Mouse (Mus musculus): ENCODE measurements around the gene Txndc5. TPM values are rescaled to one million over a fixed set of nuclear protein-coding genes. Genes with fewer than 3 reads are reported as not detected.
A peak's percentile ranks its signal among the peaks of the same experiment; 100 is the strongest.

The Txndc5 gene
- polyA plus RNA-seq (2016; fragmentation: Nextera tagmentation; extraction: Ambion mirVana), result 102 and 104 TPM in 2 replicates

GRCm38 (mm10) chr13:38528687-38529294 lies at the start of gene Txndc5:
Txndc5 (minus strand) TSS chr13:38528824.
- H3K4me2 ChIP-seq, result peak within 1 kb of the TSS; percentile 100
- 47% methylated on average over 9 of the region's 9 CpGs for WGBS (ENCODE audit: insufficient replicate concordance)
- H3K9me3 ChIP-seq (replicated peaks), result no peaks in the 10 kb centered on the region
- peak within 1 kb of the TSS; percentile 88 for H3K9ac ChIP-seq
- H3K36me3 ChIP-seq, result no peaks in the 10 kb centered on the region
- H3K4me1 ChIP-seq, result peaks cover 43% of the 10 kb centered on the region
- H3K4me3 ChIP-seq, result peak within 1 kb of the TSS; percentile 84
- no peak for ATAC-seq
- peak within 1 kb of the TSS; percentile 84 for H3K27ac ChIP-seq
- peaks cover 43% of the 10 kb centered on the region for H3K27me3 ChIP-seq (replicated peaks)

- H3K4me3 ChIP-seq, result no peak overlapping the region
- no peak for ATAC-seq
- H3K36me3 ChIP-seq, result no peaks in the 10 kb centered on the region
- no peak overlapping the region for H3K27ac ChIP-seq
- no peaks in the 10 kb centered on the region; the same call in 1 of the 2 replicates for H3K4me1 ChIP-seq
- H3K4me2 ChIP-seq, result no peak overlapping the region
- H3K27me3 ChIP-seq (replicated peaks), result peaks cover under 1% of the 10 kb centered on the region
- 49% methylated on average over 3 of the region's 3 CpGs for WGBS (ENCODE audit: insufficient replicate concordance)
- H3K9me3 ChIP-seq (replicated peaks), result no peaks in the 10 kb centered on the region
- H3K9ac ChIP-seq, result no peak overlapping the region
Measured at GRCm38 (mm10) chr13:38574668-38575067, 46.0 kb upstream of the Txndc5 start.

- WGBS (ENCODE audit: insufficient replicate concordance), result 87% methylated on average over 1 of the region's 1 CpGs
- Histone ChIP-seq H3K4me1 (no peaks in the 10 kb centered on the region), H3K4me3 (no peak overlapping the region), H3K9ac (no peak overlapping the region), H3K27ac (no peak overlapping the region), H3K36me3 (no peaks in the 10 kb centered on the region), H3K4me2 (no peak overlapping the region), H3K9me3 (replicated peaks) (no peaks in the 10 kb centered on the region), H3K27me3 (replicated peaks) (no peaks in the 10 kb centered on the region)
- ATAC-seq, result no peak
Measured at GRCm38 (mm10) chr13:38573281-38573680, 44.7 kb upstream of the Txndc5 start.

GRCm38 (mm10) chr13:38565245-38565644 lies 36.6 kb upstream of the Txndc5 start:
- Histone ChIP-seq H3K27me3 (replicated peaks) (peaks cover 7% of the 10 kb centered on the region; the same call in 1 of the 2 replicates), H3K4me2 (no peak overlapping the region), H3K9ac (no peak overlapping the region), H3K27ac (no peak overlapping the region), H3K4me1 (no peaks in the 10 kb centered on the region), H3K36me3 (no peaks in the 10 kb centered on the region), H3K9me3 (replicated peaks) (no peaks in the 10 kb centered on the region), H3K4me3 (no peak overlapping the region)
- 58% methylated on average over 4 of the region's 4 CpGs for WGBS (ENCODE audit: insufficient replicate concordance)
- ATAC-seq, result no peak

DNA sequence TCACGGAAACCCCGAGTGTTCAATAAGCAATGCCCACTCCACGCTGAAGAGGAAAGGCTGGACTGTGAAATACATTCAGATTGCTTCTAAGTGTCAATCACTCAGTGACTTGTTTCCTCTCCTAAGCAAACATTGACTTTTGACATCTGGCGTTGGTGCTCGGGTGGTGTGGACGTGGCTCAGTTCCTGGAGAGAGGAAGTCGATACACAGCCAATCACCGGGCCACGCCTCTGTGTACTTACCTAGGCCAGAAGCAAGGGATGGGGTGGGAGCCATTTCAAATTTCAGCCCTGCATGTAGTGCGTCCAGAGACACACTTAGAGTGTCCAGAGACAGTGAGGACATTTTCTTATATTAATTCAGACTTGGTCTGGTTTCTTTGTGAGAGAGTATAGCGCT lies 26.0 kb upstream of the Txndc5 start:
- Histone ChIP-seq H3K9ac (no peak overlapping the region), H3K9me3 (replicated peaks) (no peaks in the 10 kb centered on the region), H3K27ac (no peak overlapping the region), H3K4me3 (no peak overlapping the region), H3K36me3 (no peaks in the 10 kb centered on the region), H3K4me1 (no peaks in the 10 kb centered on the region), H3K4me2 (no peak overlapping the region), H3K27me3 (replicated peaks) (no peaks in the 10 kb centered on the region)
- WGBS (ENCODE audit: insufficient replicate concordance), result 52% methylated on average over 11 of the region's 11 CpGs
- ATAC-seq, result no peak

- H3K4me3 ChIP-seq, result no peak overlapping the region
- H3K4me1 ChIP-seq, result no peaks in the 10 kb centered on the region
- no peak overlapping the region for H3K9ac ChIP-seq
- no peak for ATAC-seq
- no peak overlapping the region for H3K4me2 ChIP-seq
- WGBS (ENCODE audit: insufficient replicate concordance), result 46% methylated on average over 3 of the region's 3 CpGs
- H3K27me3 ChIP-seq (replicated peaks), result no peaks in the 10 kb centered on the region
- H3K27ac ChIP-seq, result no peak overlapping the region
- no peaks in the 10 kb centered on the region for H3K36me3 ChIP-seq
- no peaks in the 10 kb centered on the region for H3K9me3 ChIP-seq (replicated peaks)
Measured at GRCm38 (mm10) chr13:38554210-38554609, 25.6 kb upstream of the Txndc5 start.

DNA sequence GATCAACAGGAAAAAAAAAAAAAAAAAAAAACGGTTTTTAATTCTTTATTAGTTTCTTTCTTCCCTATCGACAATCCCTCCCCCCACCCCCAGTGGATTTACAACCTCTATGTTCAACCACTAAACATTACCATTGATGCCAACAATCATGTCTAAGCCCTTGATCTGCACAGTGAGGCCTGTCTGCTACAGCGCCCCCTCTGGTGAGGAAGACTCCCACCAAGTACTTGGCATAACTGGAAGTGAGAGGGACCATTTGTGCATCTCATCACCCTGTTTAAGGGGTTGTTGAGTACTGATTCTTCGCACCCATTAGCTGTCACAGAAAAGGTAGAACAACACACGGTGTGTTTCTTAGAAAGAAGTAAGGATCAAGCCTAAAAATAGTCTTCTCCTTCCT lies 20.1 kb upstream of the Txndc5 start:
- Histone ChIP-seq H3K4me2 (no peak overlapping the region), H3K27me3 (replicated peaks) (no peaks in the 10 kb centered on the region), H3K4me1 (no peaks in the 10 kb centered on the region), H3K36me3 (no peaks in the 10 kb centered on the region), H3K27ac (no peak overlapping the region), H3K4me3 (no peak overlapping the region), H3K9me3 (replicated peaks) (no peaks in the 10 kb centered on the region), H3K9ac (no peak overlapping the region)
- WGBS (ENCODE audit: insufficient replicate concordance), result 59% methylated on average over 5 of the region's 5 CpGs
- no peak for ATAC-seq

DNA sequence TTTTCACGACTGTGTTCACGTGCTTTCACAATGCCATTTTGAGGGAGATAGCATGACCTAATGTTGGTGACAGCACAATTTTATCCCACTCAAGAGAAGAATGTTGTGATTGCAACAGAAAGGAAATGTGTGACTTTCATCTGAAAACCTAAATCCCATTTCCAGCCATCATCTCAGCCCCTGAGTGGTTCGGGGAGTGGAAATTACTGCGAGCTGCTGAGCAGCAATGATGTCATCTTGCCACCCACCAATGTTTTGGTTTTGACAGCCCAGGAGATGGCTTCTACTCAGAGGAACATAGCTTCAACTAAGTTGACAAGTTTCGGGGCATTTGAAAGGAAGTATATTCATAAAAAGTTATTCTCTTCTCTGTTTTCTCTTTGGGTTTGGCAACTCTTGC lies 19.1 kb upstream of the Txndc5 start:
- ATAC-seq, result no peak
- no peaks in the 10 kb centered on the region for H3K27me3 ChIP-seq (replicated peaks)
- no peak overlapping the region for H3K27ac ChIP-seq
- H3K4me3 ChIP-seq, result no peak overlapping the region
- no peak overlapping the region for H3K9ac ChIP-seq
- H3K36me3 ChIP-seq, result no peaks in the 10 kb centered on the region
- 63% methylated on average over 5 of the region's 5 CpGs for WGBS (ENCODE audit: insufficient replicate concordance)
- no peaks in the 10 kb centered on the region for H3K9me3 ChIP-seq (replicated peaks)
- H3K4me2 ChIP-seq, result no peak overlapping the region
- no peaks in the 10 kb centered on the region for H3K4me1 ChIP-seq

- ATAC-seq, result no peak
- Histone ChIP-seq H3K9me3 (replicated peaks) (no peaks in the 10 kb centered on the region), H3K9ac (no peak overlapping the region), H3K4me3 (no peak overlapping the region), H3K27ac (no peak overlapping the region), H3K27me3 (replicated peaks) (no peaks in the 10 kb centered on the region), H3K36me3 (no peaks in the 10 kb centered on the region), H3K4me1 (no peaks in the 10 kb centered on the region), H3K4me2 (no peak overlapping the region)
- WGBS (ENCODE audit: insufficient replicate concordance), result 74% methylated on average over 4 of the region's 4 CpGs
Measured at GRCm38 (mm10) chr13:38546754-38547153, 18.1 kb upstream of the Txndc5 start.

- H3K9me3 ChIP-seq (replicated peaks), result no peaks in the 10 kb centered on the region
- H3K27ac ChIP-seq, result no peak overlapping the region
- H3K4me3 ChIP-seq, result no peak overlapping the region
- no peak for ATAC-seq
- no peak overlapping the region for H3K4me2 ChIP-seq
- no peaks in the 10 kb centered on the region for H3K4me1 ChIP-seq
- no peaks in the 10 kb centered on the region for H3K27me3 ChIP-seq (replicated peaks)
- 62% methylated on average over 3 of the region's 3 CpGs for WGBS (ENCODE audit: insufficient replicate concordance)
- no peaks in the 10 kb centered on the region for H3K36me3 ChIP-seq
- no peak overlapping the region for H3K9ac ChIP-seq
Measured at GRCm38 (mm10) chr13:38545460-38545859, 16.8 kb upstream of the Txndc5 start.

- 67% methylated on average over 8 of the region's 8 CpGs for WGBS (ENCODE audit: insufficient replicate concordance)
- Histone ChIP-seq H3K4me2 (no peak overlapping the region), H3K4me1 (no peaks in the 10 kb centered on the region), H3K36me3 (no peaks in the 10 kb centered on the region), H3K9me3 (replicated peaks) (no peaks in the 10 kb centered on the region), H3K27me3 (replicated peaks) (no peaks in the 10 kb centered on the region), H3K9ac (no peak overlapping the region), H3K27ac (no peak overlapping the region), H3K4me3 (no peak overlapping the region)
- ATAC-seq, result no peak
Measured at GRCm38 (mm10) chr13:38544769-38545445, 16.3 kb upstream of the Txndc5 start.

DNA sequence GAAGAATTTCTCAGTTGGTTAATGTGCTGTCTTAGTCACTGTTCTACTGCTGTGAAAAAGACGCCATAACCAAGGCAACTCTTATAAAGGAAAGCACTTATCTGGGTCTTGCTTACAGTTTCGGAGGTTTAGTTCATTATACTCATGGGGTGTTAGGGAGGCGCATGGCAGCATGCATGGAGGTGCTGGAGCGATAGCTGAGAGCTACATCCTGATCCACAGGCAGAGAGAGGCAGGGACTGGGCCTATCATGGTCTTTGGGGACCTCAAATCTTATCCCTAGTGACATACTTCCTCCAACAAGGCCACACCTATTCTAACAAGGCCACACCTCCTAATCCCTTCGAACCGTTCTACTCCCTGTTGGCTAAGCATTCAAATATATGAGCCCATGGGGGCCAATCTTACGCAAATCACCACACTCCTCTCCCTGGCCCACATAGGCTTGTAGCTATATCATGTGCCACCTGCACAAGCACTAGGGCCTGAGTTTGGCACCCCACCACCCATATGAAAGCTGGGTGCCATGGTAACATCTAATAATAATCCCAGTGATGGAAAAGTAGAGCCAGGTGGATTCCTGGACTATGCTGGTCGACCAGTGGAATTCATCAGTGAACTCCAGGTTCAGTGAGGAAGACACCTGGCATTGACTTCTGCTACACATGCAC lies 15.0 kb upstream of the Txndc5 start:
- ATAC-seq, result no peak
- Histone ChIP-seq H3K36me3 (no peaks in the 10 kb centered on the region), H3K9ac (no peak overlapping the region), H3K9me3 (replicated peaks) (no peaks in the 10 kb centered on the region), H3K27me3 (replicated peaks) (no peaks in the 10 kb centered on the region), H3K4me3 (no peak overlapping the region), H3K4me1 (no peaks in the 10 kb centered on the region), H3K27ac (no peak overlapping the region), H3K4me2 (no peak overlapping the region)
- WGBS (ENCODE audit: insufficient replicate concordance), result 61% methylated on average over 8 of the region's 8 CpGs
